Mouse (Mus musculus): ENCODE results near the gene Apoc4. TPM values are rescaled to one million over a fixed set of nuclear protein-coding genes. Genes with fewer than 3 reads are reported as not detected.

Apoc4 gene
- total RNA-seq, 2 experiments from 2014 or later: not detected

DNA sequence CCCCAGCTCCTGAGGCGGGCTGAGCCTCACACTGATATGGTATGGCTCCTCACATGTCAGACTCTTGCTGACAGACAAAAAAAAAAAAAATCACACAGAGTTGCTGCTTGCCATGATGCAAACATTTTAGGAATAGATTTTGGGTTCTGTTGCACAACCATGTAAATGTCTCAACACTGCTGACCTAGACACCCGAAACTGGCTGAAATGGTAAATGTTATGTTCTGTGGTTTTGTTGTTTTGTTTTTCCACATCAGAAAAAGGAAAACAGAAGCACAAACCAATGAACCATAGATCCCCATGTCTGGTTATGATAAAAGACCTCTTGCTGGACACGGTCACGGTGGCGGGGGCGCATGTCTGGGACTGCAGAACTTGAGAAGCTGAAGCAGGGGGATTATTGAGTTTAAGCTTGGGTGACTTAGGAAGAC, 2.5 kb upstream of the Apoc4 start:
- no peak for ATAC-seq (replicated peaks; ENCODE audit: low FRiP score, poor library complexity, severe bottlenecking)

DNA sequence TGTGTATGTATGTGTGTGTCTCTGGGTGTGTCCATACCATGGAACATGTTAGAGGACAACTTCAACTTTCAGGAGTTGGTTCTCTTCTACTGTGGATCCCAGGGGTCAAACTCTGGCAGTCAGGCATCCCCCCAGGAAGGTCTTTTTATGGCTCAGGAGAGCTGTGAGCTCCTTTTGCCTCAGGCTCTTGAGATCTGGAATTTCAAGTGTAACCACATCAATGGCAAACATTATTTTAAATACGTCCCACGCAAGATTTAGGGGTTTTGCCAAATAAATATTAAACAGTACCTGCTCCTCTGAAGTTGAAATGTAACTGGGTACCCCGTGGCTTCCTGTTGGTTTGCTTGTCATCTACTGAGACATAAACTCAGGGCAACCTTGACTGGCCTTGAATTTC, 1.7 kb upstream of the Apoc4 start:
- ATAC-seq (replicated peaks; ENCODE audit: low FRiP score, poor library complexity, severe bottlenecking): no peak

DNA sequence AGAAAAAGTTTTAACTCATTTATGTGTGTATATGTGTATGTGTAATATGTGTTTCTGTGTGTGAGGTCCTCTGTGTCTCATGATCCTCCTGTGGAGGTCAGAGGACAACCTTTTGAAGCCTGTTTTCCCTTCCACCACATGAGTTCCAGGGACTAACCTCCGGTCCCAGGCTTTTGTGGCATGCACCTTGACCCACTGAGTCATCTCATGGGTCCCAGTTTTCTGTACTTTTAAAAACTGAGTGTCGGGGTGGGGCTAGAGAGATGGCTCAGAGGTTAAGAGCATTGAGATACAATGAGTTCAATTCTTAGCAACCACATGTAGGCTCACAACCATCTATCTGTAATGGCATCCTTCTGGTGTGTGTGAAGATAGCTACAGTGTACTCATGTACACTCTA, 577 bp downstream of the Apoc4 start:
- ATAC-seq (replicated peaks; ENCODE audit: low FRiP score, poor library complexity, severe bottlenecking): no peak

DNA sequence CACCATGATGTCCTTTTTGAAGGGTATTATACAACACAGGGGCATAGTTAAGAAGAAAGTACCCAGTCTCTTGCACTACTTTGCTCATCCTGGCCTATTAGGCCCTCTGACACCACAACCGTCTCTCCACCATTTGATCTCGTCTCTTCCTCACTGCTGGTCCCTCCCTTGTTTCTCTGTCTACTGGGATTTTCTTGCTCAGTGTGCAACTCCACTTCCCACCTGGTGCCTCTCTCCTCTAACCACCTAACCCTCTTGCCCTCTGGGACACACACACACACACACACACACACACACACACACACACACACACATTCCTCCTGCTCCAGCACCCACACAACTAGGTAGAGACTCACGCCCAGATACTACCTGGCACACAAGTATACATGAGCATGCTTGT, 2.4 kb downstream of the Apoc4 start:
- ATAC-seq (replicated peaks; ENCODE audit: low FRiP score, poor library complexity, severe bottlenecking): no peak

DNA sequence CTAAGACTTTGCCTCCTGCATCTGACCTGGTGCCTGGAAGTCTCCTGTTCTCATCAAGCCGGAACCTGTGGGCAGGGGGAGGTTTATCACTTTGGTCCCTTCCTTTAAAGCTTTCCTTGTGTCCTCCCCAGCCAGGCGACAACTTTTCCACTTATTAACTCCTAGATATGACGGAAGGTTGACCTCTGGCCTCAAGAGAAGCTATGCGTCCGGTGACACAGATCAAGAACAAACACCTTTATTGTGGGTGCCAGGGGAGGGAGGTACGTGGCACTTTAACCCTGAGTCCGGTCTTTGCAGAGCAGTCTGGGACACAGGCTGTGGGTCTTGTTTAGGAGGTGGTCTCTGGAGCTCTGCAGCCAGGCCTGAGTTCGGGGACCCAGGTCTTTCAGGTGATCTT, 3.4 kb downstream of the Apoc4 start, which contains the start of gene Apoc2:
Gene Apoc2 (minus strand): TSS at position 70 of the 400 bp plus-strand sequence.
- no peak for ATAC-seq (replicated peaks; ENCODE audit: low FRiP score, poor library complexity, severe bottlenecking)

DNA sequence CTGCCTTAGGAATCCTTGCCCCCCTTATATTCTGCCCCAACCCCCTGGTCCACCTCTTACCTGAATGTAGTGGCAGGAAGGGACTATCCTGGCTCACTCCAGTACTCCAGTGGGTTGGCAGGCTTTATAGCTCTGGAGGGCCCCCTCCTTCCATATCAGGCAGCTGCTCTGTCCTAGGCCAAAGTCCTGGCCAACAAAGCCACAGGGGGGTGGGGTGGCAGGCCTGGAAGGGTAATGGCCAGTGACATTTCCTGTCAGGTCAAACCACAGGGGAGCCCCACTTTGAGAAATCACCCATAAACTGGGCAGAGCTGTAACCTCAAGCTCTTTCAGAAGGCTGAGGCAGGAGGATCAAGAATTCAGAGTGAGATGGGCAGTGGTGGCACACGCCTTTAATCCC, 4.6 kb downstream of the Apoc4 start:
- ATAC-seq (replicated peaks; ENCODE audit: low FRiP score, poor library complexity, severe bottlenecking): no peak

DNA sequence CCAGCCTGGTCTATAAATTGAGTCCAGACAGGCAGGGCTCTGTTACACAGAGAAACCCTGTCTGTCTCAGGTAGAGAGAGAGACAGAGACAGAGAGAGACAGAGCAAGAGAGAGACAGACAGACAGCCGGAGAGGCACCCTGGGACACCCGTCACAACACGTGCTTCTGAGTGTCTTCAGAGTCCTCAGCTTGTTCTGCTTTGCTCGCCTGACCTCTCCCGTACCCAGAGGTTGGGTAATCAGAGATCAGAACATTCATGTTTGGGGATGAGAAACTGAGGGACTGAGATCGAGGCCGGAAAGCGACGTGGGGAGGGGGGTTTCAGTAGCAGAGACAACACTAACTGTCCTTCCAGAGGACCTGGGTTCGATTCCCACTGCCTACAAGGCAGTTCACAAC, 5.5 kb downstream of the Apoc4 start:
- ATAC-seq (replicated peaks; ENCODE audit: low FRiP score, poor library complexity, severe bottlenecking): no peak

DNA sequence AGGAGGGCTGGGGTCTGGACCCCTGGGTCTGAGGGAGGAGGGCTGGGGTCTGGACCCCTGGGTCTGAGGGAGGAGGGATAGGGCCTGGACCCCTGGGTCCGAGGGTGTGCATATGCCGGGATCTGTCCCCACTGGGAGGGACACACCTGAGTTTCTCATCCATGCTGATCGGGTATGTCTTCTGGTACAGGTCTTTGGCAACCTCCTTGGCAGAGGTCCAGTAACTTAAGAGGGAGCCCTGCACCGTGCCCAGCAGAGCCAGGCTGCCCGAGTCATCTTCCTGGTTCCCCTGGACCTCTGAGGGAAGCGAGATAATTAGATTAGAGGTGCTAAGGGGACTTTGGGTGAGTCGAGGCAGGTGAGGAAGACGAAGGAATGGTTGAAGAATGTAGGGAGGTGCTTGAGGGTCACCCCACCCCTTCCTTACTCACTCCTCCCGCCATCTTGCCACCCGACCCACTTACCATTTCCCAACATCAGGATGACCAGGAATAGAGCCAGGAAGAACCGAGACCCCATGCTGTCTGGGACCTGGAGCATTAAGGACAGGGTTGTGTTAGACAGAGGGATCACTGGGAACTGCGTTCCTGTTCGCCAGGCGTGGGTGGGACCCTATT, 8.1 kb downstream of the Apoc4 start:
- no peak for ATAC-seq (replicated peaks; ENCODE audit: low FRiP score, poor library complexity, severe bottlenecking)

DNA sequence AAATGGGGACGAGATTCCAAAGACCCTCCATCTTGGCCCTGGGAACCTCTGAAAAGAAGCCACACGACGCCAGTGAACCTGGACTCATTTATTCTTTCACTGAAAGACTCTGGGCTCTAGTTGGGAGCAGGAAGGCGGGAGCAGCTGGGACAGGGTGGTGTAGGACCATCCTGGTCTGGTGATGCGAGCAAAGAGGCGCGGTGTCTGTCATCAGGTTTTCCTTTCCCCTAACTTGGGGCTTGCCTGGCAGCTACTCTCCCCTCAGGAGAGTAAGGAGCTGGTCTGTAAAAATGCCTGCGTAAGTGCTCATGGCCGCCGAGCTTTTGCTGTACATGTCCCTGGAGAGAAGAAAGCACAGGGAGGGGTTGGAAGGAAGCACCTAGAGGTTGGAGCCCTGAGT, 9.8 kb downstream of the Apoc4 start:
- ATAC-seq (replicated peaks; ENCODE audit: low FRiP score, poor library complexity, severe bottlenecking): no peak

DNA sequence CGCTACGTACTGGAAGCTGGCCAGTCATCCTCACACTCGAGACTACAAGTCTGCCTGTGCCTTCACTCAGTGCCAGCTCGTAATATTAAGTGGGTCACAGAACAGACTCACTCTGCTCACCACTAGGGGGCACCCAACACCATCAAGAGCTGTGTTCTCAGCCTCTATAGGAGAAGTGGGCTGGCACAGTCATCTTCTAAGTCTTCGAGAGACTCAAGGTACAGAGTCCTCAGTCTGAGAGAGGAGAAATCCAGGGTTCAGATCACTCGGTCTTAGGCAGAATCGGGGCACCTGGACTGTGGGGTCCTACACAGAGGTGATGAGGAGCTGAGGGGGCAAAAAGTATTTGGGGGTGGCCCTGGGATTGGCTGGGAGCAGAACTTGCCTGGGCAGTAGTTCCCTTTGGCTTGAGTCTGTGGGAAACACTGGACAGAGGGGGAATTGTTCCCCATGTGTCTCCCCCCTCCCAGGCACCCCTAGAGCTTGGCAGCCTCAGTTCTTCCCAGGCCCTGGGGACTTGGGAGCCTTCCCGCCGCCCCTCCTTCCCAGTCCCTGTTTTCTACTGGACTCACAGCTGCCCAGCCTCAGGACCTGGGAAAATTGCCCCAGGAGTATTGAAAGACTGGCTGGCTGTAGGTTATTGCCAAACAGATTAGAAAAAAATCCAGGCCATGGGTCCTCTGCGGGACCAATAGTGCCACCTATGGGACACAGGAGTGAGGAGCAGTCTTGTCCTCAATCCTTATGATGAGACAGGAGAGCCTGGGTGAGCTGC, 12.1 kb downstream of the Apoc4 start:
- peak; percentile 56 for ATAC-seq (replicated peaks; ENCODE audit: low FRiP score, poor library complexity, severe bottlenecking)

DNA sequence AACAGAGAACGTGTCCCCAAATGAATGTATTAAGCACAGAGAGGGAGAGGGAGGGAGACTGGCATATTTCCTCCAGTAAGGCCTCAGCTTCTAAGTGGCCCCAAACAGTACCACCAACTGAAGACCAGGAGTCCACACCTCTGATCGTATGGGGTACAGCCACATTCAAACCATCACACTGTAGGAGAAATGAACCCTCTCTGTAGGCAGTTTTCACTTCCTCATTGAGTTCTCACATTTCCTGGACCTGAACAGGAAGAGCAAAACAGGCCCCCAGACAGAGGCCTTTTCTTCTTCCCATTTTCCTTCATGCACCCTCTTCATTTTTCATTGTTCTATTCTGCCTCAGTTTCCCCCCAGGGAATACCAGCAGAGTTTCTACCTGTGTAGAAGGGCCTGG, 13.8 kb downstream of the Apoc4 start:
- no peak for ATAC-seq (replicated peaks; ENCODE audit: low FRiP score, poor library complexity, severe bottlenecking)

DNA sequence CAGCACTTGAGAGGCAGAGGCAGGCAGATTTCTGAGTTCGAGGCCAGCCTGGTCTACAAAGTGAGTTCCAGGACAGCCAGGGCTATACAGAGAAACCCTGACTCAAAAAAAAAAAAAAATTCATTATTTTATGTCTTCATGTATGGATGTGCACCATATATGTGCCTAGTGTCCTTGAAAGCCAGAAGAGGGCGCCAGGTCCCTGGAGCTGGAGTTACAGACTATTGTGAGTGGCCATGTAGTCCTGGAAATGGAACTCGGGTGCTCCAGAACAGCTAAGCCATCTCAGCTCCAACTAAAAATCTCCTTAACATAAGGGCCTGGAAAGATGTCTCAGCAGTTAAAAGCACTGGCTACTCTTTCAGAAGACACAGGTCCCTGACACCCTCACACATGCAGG, 14.5 kb downstream of the Apoc4 start:
- ATAC-seq (replicated peaks; ENCODE audit: low FRiP score, poor library complexity, severe bottlenecking): no peak

DNA sequence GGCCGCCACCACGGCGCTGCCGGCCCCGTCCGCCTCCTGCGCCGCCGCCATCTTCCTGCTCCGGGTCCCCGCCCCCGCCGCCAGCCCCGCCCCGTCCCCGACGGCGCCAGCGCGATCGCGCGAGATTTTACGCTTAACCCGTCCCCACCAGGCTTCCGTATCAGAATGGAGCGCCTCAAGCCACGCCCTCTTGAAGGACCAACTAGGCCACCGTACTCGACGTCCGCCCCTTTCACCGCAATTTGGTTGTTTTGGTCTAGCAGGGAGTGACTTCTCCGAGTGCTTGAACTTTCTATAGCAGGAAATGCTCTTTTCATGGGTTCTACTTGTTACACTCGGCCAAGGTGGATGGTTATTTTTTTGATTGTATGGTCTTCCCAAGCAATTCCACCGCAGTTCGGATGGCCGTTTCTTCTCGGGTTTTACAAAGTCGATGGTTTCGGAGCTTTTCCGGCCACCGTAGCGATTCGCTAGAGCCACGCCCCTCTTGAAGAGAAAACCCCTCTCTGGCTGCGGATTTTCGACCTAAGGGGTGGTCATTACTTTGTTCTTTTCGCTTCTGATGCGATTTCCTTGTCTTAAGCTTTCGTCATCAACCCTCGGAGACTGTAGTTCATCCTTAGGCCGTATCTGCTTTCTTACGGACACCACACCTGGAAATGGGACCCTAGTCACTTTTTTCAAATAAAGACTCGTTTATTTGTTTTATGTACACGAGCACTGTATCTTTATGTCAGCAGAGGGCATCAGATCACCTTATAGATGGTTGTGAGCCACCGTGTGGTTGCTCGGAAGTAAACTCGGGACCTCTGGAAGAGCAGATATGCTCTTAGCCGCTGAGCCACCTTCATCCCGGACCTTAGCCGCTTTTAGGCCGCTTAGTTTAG, 16.1 kb downstream of the Apoc4 start, which contains the start of gene Clptm1:
Gene Clptm1 (minus strand): TSS at position 79 of the 887 bp plus-strand sequence.
- ATAC-seq (replicated peaks; ENCODE audit: low FRiP score, poor library complexity, severe bottlenecking): peak; percentile 86

DNA sequence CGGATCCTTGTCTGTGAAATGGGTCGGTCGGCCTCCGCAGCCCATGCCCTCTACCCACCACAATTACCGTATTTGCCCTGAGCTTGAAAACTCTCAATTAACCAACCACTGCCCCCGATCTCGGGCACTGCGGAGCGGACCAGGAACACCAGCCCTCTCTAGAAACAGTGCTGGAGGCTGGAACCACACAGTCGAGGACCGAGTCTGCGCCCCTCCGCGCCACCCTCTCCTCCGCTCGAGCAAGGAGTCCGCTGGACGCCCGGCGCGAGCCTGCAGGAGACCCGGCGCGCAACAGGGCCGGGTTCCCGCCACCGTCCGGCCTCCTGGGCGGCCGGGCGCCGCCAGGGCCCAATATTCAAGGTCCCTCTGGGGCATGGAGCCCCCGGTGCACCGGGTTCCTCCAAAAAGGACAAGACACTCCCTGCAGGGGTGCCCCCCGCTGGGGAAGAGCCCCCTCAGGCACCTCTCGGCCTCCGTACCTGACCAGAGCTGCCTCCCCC, 16.8 kb downstream of the Apoc4 start:
- peak; percentile 16 for ATAC-seq (replicated peaks; ENCODE audit: low FRiP score, poor library complexity, severe bottlenecking)

DNA sequence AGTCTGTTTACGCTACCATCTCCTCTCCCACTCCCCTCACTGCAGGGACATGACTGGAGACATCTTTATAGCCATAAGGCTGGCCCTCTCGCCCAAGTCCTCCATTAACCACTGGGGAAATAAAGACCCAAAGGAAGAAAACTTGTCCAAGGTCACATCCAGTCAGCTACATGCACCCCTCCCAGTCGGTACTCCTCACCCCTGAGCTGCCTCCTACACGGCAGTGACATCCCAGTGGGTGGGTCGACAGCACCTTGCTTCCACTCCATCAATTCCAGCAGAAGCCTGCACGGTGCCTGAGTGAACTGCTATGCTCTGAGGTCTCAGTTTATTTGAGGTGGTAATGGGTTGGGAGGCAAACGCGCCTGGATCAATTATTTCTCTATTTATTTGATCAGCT, 17.3 kb downstream of the Apoc4 start:
- peak; percentile 29 for ATAC-seq (replicated peaks; ENCODE audit: low FRiP score, poor library complexity, severe bottlenecking)

DNA sequence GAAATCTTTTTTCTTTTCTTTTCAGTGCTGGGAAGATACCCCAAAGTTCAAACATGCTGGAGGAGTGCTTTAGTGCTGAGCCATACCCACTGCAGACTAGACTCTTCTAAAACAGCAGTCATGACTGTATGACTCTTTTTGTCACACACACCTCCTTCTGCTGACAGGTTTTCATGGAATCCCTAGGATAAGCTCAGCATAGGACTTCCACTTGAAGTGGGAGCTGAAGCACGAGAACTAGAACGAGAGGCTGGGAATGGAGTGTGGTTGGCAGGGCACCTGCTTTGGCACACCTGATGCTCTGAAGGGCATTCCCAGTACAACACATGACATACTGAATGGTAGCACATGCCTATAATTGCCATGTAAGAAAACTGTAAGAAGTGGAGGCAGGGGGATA, 28.7 kb downstream of the Apoc4 start:
- ATAC-seq (replicated peaks; ENCODE audit: low FRiP score, poor library complexity, severe bottlenecking): no peak

DNA sequence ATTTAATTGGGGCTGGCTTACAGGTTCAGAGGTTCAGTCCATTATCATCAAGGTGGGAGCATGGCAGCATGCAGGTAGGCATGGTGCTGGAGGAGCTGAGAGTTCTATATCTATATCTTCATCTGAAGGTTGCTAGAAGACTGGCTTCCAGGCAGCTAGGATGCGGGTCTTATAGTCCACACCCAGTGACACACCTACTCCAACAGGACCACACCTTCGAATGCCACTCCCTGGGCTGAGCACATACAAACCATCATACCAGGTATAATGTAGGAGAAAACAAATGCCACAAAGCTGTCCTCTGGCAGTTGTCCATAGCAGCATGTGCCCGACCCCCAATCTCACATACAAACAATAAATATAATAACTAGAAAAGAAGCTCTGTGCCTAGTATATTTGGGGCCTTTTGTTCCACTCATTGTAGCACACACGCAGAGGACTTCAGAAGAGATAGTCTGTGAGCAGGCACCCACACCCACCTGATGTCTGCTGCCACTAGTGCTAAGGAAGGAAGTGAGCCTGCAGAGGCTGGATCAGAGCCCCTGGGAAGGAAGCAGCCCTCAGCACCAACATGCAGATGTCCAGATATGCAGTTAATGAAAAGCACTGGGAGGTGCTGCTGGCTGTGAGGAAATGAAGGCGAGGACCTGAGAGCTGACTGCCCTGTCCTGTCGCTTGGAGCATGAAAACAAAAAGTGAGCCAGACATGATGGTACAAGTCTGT, 30.1 kb downstream of the Apoc4 start:
- ATAC-seq (replicated peaks; ENCODE audit: low FRiP score, poor library complexity, severe bottlenecking): no peak

DNA sequence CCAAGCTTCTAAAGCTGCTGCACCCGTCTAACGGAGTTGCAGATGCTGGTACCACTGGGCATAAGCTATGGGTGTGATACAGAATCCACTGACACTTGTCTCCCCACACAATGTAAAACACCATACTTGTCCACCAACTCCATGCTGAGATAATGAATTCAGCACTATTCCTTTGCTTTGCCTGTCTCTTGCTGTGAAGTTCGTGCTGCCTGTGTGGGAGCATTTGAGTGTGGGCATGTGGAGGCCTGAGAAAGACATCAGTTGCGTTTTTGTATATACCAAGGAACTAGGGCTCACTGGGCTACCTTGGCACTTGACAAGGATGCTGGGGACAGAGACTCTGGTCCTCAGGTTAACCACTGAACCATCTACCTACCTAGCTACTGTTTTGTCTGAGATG, 40.1 kb downstream of the Apoc4 start:
- ATAC-seq (replicated peaks; ENCODE audit: low FRiP score, poor library complexity, severe bottlenecking): no peak

DNA sequence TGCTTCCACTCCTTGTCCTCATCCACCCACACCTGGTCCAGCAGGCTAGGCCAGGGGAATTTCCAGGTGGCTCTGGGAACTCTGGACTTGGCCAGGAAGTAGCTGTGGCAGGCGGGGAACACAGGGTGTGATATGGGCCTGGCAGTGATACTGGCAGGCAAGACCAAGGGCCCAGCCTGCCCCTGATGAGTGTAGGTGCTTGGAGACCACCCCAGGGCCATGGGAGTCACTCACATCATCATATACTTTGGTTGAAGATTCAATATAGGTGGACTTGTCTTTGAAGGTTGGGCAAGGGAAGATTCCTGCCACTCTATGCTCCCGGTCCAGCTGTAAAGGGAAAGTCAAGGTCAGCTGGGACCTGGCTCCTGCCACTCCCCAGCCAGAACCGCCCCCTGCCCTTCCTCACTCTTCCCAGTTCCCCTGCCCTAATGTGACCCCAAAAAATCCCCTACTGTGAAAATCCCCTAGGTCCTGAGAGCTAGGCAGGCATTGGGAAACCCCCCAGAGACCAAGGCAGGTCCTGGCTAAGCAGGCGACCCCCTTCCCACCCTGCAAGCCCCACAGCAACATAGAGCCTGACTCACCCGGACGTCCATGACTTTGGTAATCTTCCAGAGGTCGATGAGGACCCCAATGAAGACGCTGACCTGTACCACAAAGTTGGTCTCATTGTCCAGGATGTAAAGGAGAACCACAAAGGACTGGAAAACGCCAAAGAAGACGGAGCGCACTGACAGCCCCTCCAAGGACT, 46.0 kb downstream of the Apoc4 start:
- no peak for ATAC-seq (replicated peaks; ENCODE audit: low FRiP score, poor library complexity, severe bottlenecking)
